Mouse (Mus musculus): ENCODE data around the gene Gm29866. TPM values are rescaled to one million over a fixed set of nuclear protein-coding genes. Genes with fewer than 3 reads are reported as not detected.
"Not testable (repeated sequence)": the region's sequence is repeated elsewhere in the genome, so short reads cannot be mapped to it uniquely, and the experiment has no call there.

Gene Gm29866
- not detected in 2 replicates for polyA plus RNA-seq (2015; fragmentation: Nextera tagmentation; extraction: Ambion mirVana)

GRCm38 (mm10) chrY:20993557-20993956 lies at the start of gene Gm29866:
TSS of gene Gm29866 (minus strand) at chrY:20993657.
- H3K27ac ChIP-seq; H3K27me3 ChIP-seq; H3K9me3 ChIP-seq (replicated peaks); ATAC-seq; H3K4me3 ChIP-seq; H3K4me2 ChIP-seq; H3K4me1 ChIP-seq; H3K36me3 ChIP-seq (ENCODE audit: poor library complexity, severe bottlenecking); H3K9ac ChIP-seq: not testable (repeated sequence)
- WGBS, result no CpG with 5 or more reads among the region's 6 CpGs

Other genes starting within 250 kb of the Gm29866 start
- not detected in 2 replicates for gene Gm20909, start 170.9 kb upstream of the Gm29866 start, polyA plus RNA-seq (2015; fragmentation: Nextera tagmentation; extraction: Ambion mirVana)
- gene Gm20865, start 247.9 kb upstream of the Gm29866 start, polyA plus RNA-seq (2015; fragmentation: Nextera tagmentation; extraction: Ambion mirVana), result not detected in 2 replicates